Mouse (Mus musculus) midbrain, embryonic 15.5 days (tissue): ENCODE results near the gene Ubc. TPM values are rescaled to one million over a fixed set of nuclear protein-coding genes. Genes with fewer than 3 reads are reported as not detected.
A peak's percentile ranks its signal among the peaks of the same experiment; 100 is the strongest.
"Not testable (repeated sequence)": the region's sequence is repeated elsewhere in the genome, so short reads cannot be mapped to it uniquely, and the experiment has no call there.

Source experiments
- ATAC-seq: fragments of 200-750 bp; cut with Nextera tagmentation; replicated peaks from 2 replicates; pipeline ENCODE4 v1.8.0; 2017; ENCODE audit warnings: moderate TSS enrichment
- H3K27ac ChIP-seq: fragments of 300-500 bp; sonication (generic); 2 replicates; pipeline ENCODE4 v1.5.1; 2015; ENCODE audit warnings: mild to moderate bottlenecking, inconsistent platforms
- H3K27me3 ChIP-seq: fragments of 300-500 bp; sonication (generic); replicated peaks from 2 replicates; pipeline ENCODE4 v1.6.1; 2015; ENCODE audit warnings: inconsistent platforms
- H3K36me3 ChIP-seq: fragments of 300-500 bp; sonication (generic); replicated peaks from 2 replicates; pipeline ENCODE4 v1.6.1; 2015; ENCODE audit warnings: inconsistent platforms
- H3K4me1 ChIP-seq: fragments of 300-500 bp; sonication (generic); 2 replicates; pipeline ENCODE4 v1.6.1; 2015; ENCODE audit warnings: inconsistent platforms
- H3K4me2 ChIP-seq: fragments of 300-500 bp; sonication (generic); 2 replicates; pipeline ENCODE4 v1.6.1; 2015; ENCODE audit warnings: inconsistent platforms, mild to moderate bottlenecking, moderate library complexity
- H3K4me3 ChIP-seq: fragments of 300-500 bp; sonication (generic); 2 replicates; pipeline ENCODE4 v1.5.1; 2015; ENCODE audit warnings: mild to moderate bottlenecking, inconsistent platforms
- H3K9ac ChIP-seq: fragments of 300-500 bp; sonication (generic); 2 replicates; pipeline ENCODE4 v1.6.1; 2015; ENCODE audit warnings: mild to moderate bottlenecking, inconsistent platforms
- H3K9me3 ChIP-seq: fragments of 300-500 bp; sonication (generic); 2 replicates; pipeline ENCODE4 v1.6.1; 2016; ENCODE audit warnings: inconsistent platforms
- WGBS: fragments of 180-500 bp; shearing (Covaris S2); methylation state at CpG from one replicate; pipeline ENCODE4 v1.1.7; 2015; ENCODE audit warnings: mixed read lengths; 5-methylcytosine and 5-hydroxymethylcytosine counted together
- polyA plus RNA-seq: library from polyadenylated mRNA; unstranded; fragments of >200 nt; fragmentation: Nextera tagmentation; extraction: Ambion mirVana; gene quantifications from 2 replicates; pipeline ENCODE4 v1.2.1, GENCODE M21; 2015

The Ubc gene
- polyA plus RNA-seq, 1 experiment from 2014 or later = 1,496 TPM

DNA sequence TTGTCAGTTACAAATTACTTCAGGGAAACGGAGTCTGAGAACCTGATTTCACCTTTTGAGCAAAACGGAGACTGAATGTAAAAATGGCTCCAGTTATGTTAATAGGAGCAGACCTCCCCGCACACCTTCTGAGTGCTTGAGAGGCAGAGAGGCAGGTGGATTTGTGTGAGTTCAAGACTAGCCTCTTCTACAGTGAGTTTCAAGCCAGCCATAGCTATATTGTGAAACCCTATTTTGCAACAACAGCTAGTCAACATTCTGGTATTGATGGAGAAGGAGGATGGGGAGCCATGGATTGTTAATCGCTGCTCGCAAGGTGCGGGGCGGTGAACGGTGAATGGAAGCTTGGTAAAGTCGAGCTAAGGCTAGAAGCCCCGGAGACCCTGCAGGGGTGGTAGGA lies 12.5 kb upstream of the Ubc start:
- Histone ChIP-seq H3K9me3 (no peaks in the 10 kb centered on the region), H3K27me3 (no peaks in the 10 kb centered on the region), H3K4me1 (peaks cover 14% of the 10 kb centered on the region), H3K9ac (no peak overlapping the region), H3K4me2 (no peak overlapping the region), H3K27ac (no peak overlapping the region), H3K4me3 (no peak overlapping the region), H3K36me3 (no peaks in the 10 kb centered on the region)
- ATAC-seq = no peak
- 52% methylated on average over 10 of the region's 10 CpGs for WGBS

DNA sequence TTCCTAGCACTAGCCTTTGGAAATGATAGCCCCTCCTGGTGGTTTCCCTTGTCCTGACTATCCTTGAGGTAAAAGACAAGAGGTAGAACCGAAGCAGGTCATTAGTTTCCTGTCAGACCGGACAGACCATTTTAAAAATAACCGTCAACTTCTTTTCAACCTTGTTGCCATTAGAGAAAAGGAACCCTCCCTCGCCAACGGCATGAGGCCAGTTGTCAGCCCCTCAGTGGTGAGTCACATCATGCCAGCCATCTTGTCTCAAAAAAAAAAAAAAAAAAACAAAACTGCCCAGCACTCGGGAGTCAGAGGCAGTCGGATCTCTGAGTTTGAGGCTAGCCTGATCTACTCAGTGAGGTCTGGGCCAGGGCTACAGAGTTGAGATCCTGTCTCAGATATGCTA lies 10.9 kb upstream of the Ubc start:
- H3K9me3 ChIP-seq = no peaks in the 10 kb centered on the region
- no peak overlapping the region for H3K9ac ChIP-seq
- H3K4me3 ChIP-seq = no peak overlapping the region
- H3K27me3 ChIP-seq = no peaks in the 10 kb centered on the region
- 69% methylated on average over 7 of the region's 7 CpGs for WGBS
- H3K4me1 ChIP-seq = peaks cover 5% of the 10 kb centered on the region; the same call in 1 of the 2 replicates
- H3K36me3 ChIP-seq = no peaks in the 10 kb centered on the region
- no peak overlapping the region for H3K4me2 ChIP-seq
- no peak overlapping the region for H3K27ac ChIP-seq
- ATAC-seq = no peak

DNA sequence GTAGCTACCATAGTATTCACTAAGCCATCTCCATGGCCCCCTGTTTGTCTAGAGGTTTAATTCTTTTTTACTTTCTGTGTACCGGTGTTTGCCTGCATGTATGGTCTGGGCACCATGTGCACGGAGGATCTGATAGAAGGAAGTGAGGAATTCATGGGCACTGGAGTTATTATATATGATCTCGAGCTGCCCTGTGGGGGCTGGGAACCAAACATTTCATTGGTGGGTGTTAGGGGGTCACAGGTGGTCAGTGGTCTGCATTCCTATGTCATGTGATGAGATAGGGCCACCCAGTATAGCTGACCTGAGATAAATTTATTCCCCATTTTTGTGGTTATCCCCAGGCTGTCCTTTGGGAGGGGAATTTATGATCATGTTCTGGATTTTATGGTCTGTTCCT lies 5.0 kb upstream of the Ubc start:
- Histone ChIP-seq H3K36me3 (no peaks in the 10 kb centered on the region), H3K9ac (no peak overlapping the region), H3K4me3 (no peak overlapping the region), H3K4me1 (peaks cover 34% of the 10 kb centered on the region), H3K9me3 (no peaks in the 10 kb centered on the region), H3K4me2 (peak overlapping the region; percentile 59; the same call in 1 of the 2 replicates), H3K27ac (peak overlapping the region; percentile 99), H3K27me3 (no peaks in the 10 kb centered on the region)
- no peak for ATAC-seq
- 47% methylated on average over 3 of the region's 3 CpGs for WGBS

DNA sequence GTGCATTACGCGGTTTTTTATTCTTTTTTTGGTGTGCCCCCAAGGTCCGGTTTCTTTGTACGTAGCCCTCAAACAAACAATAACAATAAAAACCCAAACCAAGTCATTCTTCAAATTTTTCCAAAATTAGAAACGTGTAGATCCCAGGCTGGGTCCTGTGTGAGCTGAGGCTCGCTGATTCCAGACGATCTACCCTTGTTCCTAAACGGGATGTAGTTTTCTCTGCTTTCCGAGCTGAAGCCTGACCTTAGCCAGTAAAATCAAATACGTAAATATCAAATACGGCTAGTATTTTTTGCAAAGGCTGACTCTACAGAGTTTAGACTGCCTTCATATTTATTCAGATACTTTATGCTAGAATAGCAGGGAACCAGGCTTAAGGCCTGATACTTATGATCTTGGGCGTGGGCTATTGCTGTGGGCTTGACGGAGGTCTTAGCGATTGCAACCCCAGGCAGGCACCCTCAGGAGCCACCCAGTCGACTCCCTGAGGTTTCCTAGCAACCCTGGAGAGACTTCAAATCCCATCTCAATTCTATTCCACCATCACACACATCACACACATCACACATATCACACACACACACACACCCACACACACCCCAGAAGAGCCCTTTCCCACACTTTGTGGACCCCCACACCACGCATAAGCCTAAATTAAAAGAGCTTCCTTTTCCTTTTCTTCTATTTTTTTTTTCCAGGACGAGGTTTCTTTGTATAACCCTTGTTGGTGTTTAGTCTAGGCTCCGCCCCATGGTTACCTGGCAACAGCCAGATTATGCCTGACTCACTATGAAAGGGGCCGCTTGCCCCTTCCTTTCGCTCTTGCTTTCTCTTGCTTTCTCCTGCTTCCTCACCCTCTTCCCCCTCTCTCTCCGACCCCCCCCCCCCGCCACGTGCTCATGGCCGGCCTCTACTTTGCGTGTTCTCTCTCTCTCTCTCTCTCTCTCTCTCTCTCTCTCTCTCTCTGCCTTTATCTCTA lies 3.9 kb upstream of the Ubc start:
- peaks cover 35% of the 10 kb centered on the region for H3K4me1 ChIP-seq
- peak; percentile 68 for ATAC-seq
- H3K27me3 ChIP-seq = no peaks in the 10 kb centered on the region
- peak overlapping the region; percentile 35 for H3K4me3 ChIP-seq
- H3K9me3 ChIP-seq = no peaks in the 10 kb centered on the region
- peak overlapping the region; percentile 99 for H3K27ac ChIP-seq
- WGBS = 4% methylated on average over 23 of the region's 25 CpGs
- peak overlapping the region; percentile 59 for H3K4me2 ChIP-seq
- H3K9ac ChIP-seq = peak overlapping the region; percentile 45; the same call in 1 of the 2 replicates
- no peaks in the 10 kb centered on the region for H3K36me3 ChIP-seq

DNA sequence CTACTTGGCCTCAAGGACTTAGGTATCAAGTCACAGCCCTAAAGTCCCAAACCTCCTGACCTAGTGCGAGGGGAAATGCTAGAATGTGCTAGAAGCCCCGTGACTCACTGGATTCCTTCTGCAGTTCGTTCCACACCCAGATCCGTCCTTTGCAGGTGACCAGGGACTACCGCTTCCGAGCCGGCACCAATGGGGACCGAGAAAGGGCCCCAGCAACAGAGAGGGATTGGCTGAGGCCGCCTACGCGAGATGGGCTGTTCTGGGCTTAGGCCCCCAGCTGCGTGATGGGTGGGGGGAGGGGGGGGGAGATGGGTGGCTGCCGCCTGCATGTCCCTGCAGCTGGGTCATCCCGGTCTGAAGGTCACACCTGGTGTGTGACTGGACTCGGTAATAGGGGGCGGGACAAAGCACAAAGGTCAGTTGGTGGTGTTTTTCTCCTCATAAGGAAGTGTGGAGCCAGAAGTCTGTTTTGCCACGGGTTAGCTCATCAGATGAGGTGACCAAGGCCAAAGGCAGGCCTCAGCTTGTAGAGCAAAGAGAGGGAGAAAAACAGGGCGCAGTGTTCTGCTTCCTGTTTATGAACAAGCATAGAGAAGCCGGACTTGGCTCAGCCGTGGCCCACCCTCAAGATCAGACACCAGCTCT lies 3.1 kb upstream of the Ubc start:
- H3K9me3 ChIP-seq = no peaks in the 10 kb centered on the region
- H3K9ac ChIP-seq = peak overlapping the region; percentile 45
- H3K4me2 ChIP-seq = peak overlapping the region; percentile 59
- peak overlapping the region; percentile 35 for H3K4me3 ChIP-seq
- WGBS = 1% methylated on average over 19 of the region's 20 CpGs
- peaks cover 41% of the 10 kb centered on the region for H3K4me1 ChIP-seq
- peak overlapping the region; percentile 99 for H3K27ac ChIP-seq
- H3K27me3 ChIP-seq = no peaks in the 10 kb centered on the region
- peak; percentile 89 for ATAC-seq
- no peaks in the 10 kb centered on the region for H3K36me3 ChIP-seq

DNA sequence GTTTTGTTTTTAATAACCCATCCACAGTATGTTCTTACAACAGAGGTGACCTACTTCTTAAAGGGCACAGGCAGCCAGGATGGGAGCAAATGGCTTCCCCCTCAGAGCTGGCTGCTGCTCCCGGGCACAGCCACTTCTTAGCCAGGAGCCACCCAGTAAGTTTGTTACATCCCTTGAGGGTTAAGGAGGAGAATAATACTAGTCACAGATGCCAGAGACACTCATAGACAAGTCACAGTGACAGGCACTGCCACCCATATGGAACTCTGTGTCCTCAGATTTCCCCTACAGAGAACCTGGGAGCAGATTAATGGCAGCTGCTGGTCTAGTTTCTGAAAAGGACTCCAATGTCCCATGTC lies 2.6 kb upstream of the Ubc start:
- 25% methylated on average over 1 of the region's 1 CpGs for WGBS
- Histone ChIP-seq H3K27me3 (no peaks in the 10 kb centered on the region), H3K4me3 (0 out of 2 replicates have a peak overlapping the region, but pooled peaks have one; percentile 2), H3K36me3 (no peaks in the 10 kb centered on the region), H3K9me3 (no peaks in the 10 kb centered on the region), H3K9ac (peak overlapping the region; percentile 27; the same call in 1 of the 2 replicates), H3K27ac (peak overlapping the region; percentile 99), H3K4me1 (peaks cover 42% of the 10 kb centered on the region), H3K4me2 (peak overlapping the region; percentile 59)
- ATAC-seq = peak; percentile 3; the same call in 1 of the 2 replicates

DNA sequence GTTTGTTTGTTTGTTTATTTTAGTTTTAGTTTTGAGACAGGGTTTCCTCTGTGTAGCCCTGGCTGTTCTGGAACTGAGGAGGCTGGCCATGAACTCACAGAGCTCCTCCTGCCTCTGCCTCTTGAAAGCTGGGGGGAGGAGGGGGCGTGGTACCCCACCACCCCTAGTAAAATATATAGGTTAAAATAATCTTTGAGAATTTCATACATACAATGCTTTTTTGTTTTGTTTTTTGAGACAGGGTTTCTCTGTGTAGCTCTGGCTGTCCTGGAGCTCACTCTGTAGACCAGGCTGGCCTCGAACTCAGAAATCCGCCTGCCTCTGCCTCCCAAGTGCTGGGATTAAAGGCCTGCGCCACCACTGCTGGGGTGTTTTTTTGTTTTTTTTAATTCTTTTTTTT lies 2.2 kb upstream of the Ubc start:
- not testable (repeated sequence) for H3K4me2 ChIP-seq, H3K27me3 ChIP-seq, ATAC-seq, H3K36me3 ChIP-seq, H3K9ac ChIP-seq, H3K4me3 ChIP-seq, H3K9me3 ChIP-seq
- peak overlapping the region; percentile 99 for H3K27ac ChIP-seq
- peaks cover 42% of the 10 kb centered on the region for H3K4me1 ChIP-seq
- 95% methylated on average over 4 of the region's 4 CpGs for WGBS

DNA sequence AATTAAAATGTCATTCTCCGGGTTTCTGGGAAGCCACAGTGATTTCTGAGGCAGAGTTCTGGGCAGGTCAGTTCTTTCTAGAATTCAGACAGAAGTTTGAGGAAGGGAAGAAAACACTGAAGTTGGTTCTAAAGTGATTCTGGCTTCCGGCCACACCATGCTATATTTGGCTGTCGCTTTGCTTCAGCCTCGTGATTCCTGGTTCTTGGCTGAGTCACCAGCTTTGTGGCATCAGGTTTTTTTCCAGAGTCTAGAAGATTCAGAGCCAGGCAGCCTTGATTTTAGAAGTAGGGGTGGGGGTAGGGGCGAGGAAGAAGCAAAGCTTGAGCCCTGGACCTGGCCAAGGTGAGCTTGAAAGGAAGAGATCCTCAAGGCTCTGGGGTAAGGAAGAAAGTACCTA lies 1.6 kb upstream of the Ubc start:
- WGBS = 86% methylated on average over 5 of the region's 5 CpGs
- Histone ChIP-seq H3K27me3 (no peaks in the 10 kb centered on the region), H3K4me3 (no peak overlapping the region), H3K9me3 (no peaks in the 10 kb centered on the region), H3K36me3 (no peaks in the 10 kb centered on the region), H3K27ac (no peak overlapping the region), H3K4me2 (no peak overlapping the region), H3K4me1 (peaks cover 42% of the 10 kb centered on the region), H3K9ac (no peak overlapping the region)
- no peak for ATAC-seq

DNA sequence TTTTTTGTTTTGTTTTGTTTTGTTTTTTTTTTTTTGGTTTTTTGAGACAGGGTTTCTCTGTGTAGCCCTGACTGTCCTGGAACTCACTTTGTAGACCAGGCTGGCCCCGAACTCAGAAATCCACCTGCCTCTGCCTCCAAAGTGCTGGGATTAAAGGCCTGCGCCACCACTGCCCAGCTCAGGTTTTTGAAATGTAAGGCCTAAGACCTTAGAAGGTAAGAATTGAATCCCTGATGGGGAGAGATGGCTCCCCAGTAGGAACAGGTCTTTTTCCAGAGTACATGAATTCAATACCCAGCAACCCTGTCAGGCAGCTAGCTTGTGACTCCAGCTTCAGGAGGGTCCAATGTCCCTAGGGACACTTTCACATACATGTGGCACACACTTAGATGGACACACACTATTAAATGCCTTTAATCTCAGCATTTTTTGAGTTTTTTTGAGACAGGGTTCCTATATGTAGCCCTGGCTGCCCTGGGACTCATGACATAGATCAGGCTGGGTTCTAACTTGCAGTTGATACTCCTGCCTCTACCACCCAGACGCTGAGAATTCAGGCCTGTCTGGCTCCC lies 990 bp upstream of the Ubc start:
- Histone ChIP-seq H3K27ac (0 out of 2 replicates have a peak overlapping the region, but pooled peaks have one; percentile 13), H3K4me1 (peaks cover 42% of the 10 kb centered on the region), H3K9ac (no peak overlapping the region), H3K4me3 (no peak overlapping the region), H3K36me3 (no peaks in the 10 kb centered on the region), H3K27me3 (no peaks in the 10 kb centered on the region), H3K9me3 (no peaks in the 10 kb centered on the region), H3K4me2 (no peak overlapping the region)
- 99% methylated on average over 3 of the region's 3 CpGs for WGBS
- no peak for ATAC-seq

DNA sequence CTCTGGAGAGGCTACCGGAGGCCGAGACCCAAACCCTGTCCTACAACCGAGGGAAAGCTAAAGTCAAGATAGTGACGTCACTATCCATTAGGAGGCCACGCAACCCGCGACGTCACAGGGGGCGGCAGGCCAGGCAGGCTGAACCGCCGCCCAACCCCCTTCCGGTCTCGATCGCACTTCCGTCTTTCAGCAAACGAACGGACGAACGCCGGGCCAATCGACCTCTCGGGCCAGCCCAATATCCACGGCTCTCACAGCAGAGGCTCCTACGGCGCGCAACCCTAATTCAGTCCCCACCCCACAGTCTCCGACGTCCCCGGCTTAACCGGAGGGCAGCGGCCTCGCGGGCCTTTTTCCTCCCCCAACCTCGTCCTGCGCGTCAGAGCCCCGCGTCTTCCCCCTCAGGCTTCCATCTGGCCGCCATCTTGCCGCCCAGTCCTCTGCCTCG lies 847 bp downstream of the Ubc start, which contains the start of gene Gm10382:
Gm10382 (plus strand) TSS at position 192 of the 448 bp plus-strand sequence.
- peaks cover 48% of the 10 kb centered on the region for H3K4me1 ChIP-seq
- 0% methylated on average over 41 of the region's 41 CpGs for WGBS

DNA sequence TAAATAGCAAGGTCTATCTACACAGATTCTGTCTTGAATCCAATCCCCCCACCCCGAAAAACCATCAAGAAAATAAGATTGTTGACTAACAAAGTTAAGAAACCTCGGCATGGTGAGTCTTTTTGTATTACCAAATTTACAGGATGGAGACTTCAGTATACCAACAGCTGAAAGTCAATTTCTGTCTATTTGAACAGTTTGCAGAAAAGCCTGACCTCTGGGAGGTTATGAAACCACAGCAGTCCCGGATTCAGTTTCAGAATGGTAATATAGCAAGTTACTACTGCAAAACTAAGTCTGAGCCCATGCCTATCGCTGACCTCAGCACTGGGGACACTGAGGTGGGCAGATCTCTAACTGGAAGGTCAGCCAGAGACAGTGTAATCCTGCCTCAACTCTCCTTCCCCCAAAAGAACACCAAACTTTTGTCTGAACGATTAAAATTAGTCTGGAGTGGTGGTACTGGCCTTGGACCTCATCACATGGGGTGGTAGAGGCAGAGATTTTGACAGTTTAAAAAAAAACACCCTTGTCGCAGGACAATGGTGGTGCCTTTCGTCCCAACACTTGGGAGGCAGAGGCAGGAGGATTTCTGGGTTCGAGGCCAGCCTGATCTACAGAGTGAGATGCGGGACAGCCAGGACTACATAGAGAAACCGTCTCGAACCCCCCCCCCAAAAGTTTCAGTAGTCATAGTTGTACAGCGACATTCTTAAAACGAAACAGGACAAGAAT lies 1.5 kb downstream of the Ubc start:
- Histone ChIP-seq H3K4me3 (peak overlapping the region; percentile 98), H3K9ac (peak overlapping the region; percentile 97), H3K9me3 (no peaks in the 10 kb centered on the region), H3K4me2 (peak overlapping the region; percentile 98), H3K27ac (peak overlapping the region; percentile 99; the same call in 1 of the 2 replicates), H3K36me3 (peaks cover 17% of the 10 kb centered on the region), H3K27me3 (no peaks in the 10 kb centered on the region), H3K4me1 (peaks cover 46% of the 10 kb centered on the region)
- no peak for ATAC-seq
- 23% methylated on average over 13 of the region's 13 CpGs for WGBS

More for the DNA sequence above, 847 bp downstream of the Ubc start, which contains the start of gene Gm10382:
- Histone ChIP-seq H3K4me3 (peak within 1 kb of the TSS; percentile 98), H3K4me2 (peak within 1 kb of the TSS; percentile 98), H3K9ac (peak within 1 kb of the TSS; percentile 97), H3K27ac (peak within 1 kb of the TSS; percentile 99), H3K9me3 (no peaks in the 10 kb centered on the region), H3K27me3 (no peaks in the 10 kb centered on the region), H3K36me3 (peaks cover 17% of the 10 kb centered on the region)
- ATAC-seq = peak; percentile 30
